Mouse (Mus musculus) embryonic fibroblast, embryonic 13.5 days (primary cell): ENCODE results near the gene Mmp27.

Experiments
- CTCF ChIP-seq: IDR thresholded peaks from 2 replicates; pipeline ENCODE4 v1.5.1; 2011; ENCODE audit warnings: mild to moderate bottlenecking, control low read depth, low read length, moderate library complexity, borderline replicate concordance; ENCODE audit not compliant: insufficient read depth
- POLR2A ChIP-seq: IDR thresholded peaks from 2 replicates; pipeline ENCODE4 v1.6.1; 2011; ENCODE audit warnings: low read depth, mild to moderate bottlenecking, control low read depth, low read length, moderate library complexity

DNA sequence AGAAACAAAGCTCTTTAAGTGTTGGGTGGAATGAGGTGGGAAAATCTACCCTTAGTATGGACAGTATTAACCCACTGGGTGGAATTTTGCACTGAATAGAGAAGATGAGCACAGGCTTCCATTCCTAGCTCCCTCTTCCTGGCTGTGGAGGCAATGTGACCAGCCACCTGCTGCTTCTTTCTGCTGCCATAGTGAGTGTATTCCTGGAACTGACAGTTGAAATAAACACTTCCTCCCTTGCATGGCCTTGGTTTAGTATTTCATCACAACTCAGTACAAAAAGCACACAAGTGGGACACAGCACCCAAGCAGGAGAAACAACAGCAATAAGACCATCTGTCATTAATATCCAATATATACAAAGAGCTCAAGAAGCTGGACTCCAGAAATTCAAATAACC, 19.3 kb upstream of the Mmp27 start:
- TF ChIP-seq POLR2A (no peak), CTCF (no peak)
